Mouse (Mus musculus) ES-Bruce4 (cell line): ENCODE results near the gene Magi1. TPM values are rescaled to one million over a fixed set of nuclear protein-coding genes. Genes with fewer than 3 reads are reported as not detected.

Experiments
- H3K27ac ChIP-seq: 2 replicates; pipeline ENCODE4 v1.5.1; 2012; ENCODE audit warnings: low read length, inconsistent platforms; ENCODE audit not compliant: insufficient read depth
- H3K27me3 ChIP-seq: 2 replicates; pipeline ENCODE4 v1.6.1; 2012; ENCODE audit warnings: mild to moderate bottlenecking, low read length, inconsistent platforms; ENCODE audit not compliant: control insufficient read depth, poor library complexity, insufficient read depth, severe bottlenecking
- H3K36me3 ChIP-seq: 2 replicates; pipeline ENCODE4 v1.6.1; 2012; ENCODE audit warnings: inconsistent platforms, mild to moderate bottlenecking, low read length, moderate library complexity; ENCODE audit not compliant: control insufficient read depth, poor library complexity, insufficient read depth, severe bottlenecking
- H3K4me1 ChIP-seq: one replicate; pipeline ENCODE4 v1.8.1; 2011; ENCODE audit warnings: low read length; ENCODE audit not compliant: control insufficient read depth, insufficient read depth
- H3K4me3 ChIP-seq: 2 replicates; pipeline ENCODE4 v1.5.1; 2011; ENCODE audit warnings: low read depth, mild to moderate bottlenecking, low read length
- H3K9ac ChIP-seq: 2 replicates; pipeline ENCODE4 v1.6.1; 2012; ENCODE audit warnings: low read depth, mild to moderate bottlenecking, inconsistent platforms; ENCODE audit not compliant: poor library complexity, severe bottlenecking
- H3K9me3 ChIP-seq: replicated peaks from 2 replicates; pipeline ENCODE4 v1.6.1; 2012; ENCODE audit warnings: mild to moderate bottlenecking, low read length, inconsistent platforms; ENCODE audit not compliant: control insufficient read depth, poor library complexity, insufficient read depth, severe bottlenecking
- CTCF ChIP-seq: IDR thresholded peaks from one replicate; pipeline ENCODE4 v1.8.1; 2011; ENCODE audit warnings: low read depth, low read length
- EP300 ChIP-seq: IDR thresholded peaks from 2 replicates; pipeline ENCODE4 v1.6.1; 2011; ENCODE audit warnings: low read depth, low read length; ENCODE audit not compliant: insufficient read depth
- POLR2A ChIP-seq: IDR thresholded peaks from one replicate; pipeline ENCODE4 v1.8.1; 2011; ENCODE audit warnings: low read length; ENCODE audit not compliant: insufficient read depth
- polyA plus RNA-seq: library from polyadenylated mRNA; stranded (reverse); fragments of >200 nt; gene quantifications from 2 replicates; pipeline ENCODE4 v1.2.4, GENCODE M21; 2011; ENCODE audit warnings: low read depth; ENCODE audit not compliant: missing spikeins, insufficient read depth, insufficient read length

The Magi1 gene
- polyA plus RNA-seq, 1 experiment, result 22.4 TPM

DNA sequence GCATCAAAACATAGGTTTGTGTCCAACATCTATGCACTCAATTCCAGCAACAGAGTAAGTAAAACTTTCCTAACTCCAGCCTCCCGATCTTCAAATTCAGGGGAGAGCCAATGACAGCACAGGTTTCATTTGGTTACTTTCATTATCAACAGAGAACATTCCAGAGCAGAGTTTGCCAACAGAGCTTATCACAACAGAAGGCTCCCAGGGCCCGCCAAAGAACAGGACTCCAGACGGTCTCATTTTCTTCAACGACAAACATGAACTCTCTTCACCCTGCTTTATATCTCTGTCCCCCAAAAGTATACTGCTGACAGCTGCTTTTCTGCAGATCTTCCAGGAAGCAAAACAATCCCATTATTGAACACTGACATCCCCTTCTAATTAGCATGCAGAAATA is 481.3 kb downstream of the Magi1 start:
- Histone ChIP-seq H3K27ac (no peak overlapping the region), H3K27me3 (no peaks in the 10 kb centered on the region), H3K4me3 (no peak overlapping the region), H3K9me3 (no peaks in the 10 kb centered on the region), H3K9ac (no peak overlapping the region), H3K36me3 (no peaks in the 10 kb centered on the region), H3K4me1 (no peaks in the 10 kb centered on the region)
- no peak for TF ChIP-seq EP300
- TF ChIP-seq POLR2A, result no peak
- TF ChIP-seq CTCF, result no peak

DNA sequence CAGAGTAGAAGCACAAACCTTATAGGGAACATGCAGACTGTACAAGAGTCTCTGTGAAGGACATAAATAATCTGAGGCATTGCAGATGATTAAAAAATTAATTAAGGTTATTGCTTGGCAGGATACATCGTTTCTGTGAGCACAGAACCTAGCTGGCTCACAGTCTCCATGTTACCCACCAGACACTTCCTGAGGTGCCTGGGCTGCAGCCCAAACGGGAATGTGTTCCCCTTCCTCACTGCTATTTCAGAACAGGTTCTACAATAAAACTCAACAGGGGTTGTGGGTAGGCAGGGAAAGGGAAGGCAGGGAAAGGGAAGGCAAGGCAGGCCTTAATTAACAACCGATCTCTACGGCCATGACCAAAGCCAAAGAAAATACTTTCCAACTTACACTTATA is 483.3 kb downstream of the Magi1 start:
- H3K4me3 ChIP-seq, result no peak overlapping the region
- H3K9ac ChIP-seq, result no peak overlapping the region
- no peaks in the 10 kb centered on the region for H3K4me1 ChIP-seq
- no peaks in the 10 kb centered on the region for H3K27me3 ChIP-seq
- no peaks in the 10 kb centered on the region for H3K9me3 ChIP-seq
- no peak for TF ChIP-seq EP300
- TF ChIP-seq POLR2A, result no peak
- no peak for TF ChIP-seq CTCF
- H3K27ac ChIP-seq, result no peak overlapping the region
- no peaks in the 10 kb centered on the region for H3K36me3 ChIP-seq

DNA sequence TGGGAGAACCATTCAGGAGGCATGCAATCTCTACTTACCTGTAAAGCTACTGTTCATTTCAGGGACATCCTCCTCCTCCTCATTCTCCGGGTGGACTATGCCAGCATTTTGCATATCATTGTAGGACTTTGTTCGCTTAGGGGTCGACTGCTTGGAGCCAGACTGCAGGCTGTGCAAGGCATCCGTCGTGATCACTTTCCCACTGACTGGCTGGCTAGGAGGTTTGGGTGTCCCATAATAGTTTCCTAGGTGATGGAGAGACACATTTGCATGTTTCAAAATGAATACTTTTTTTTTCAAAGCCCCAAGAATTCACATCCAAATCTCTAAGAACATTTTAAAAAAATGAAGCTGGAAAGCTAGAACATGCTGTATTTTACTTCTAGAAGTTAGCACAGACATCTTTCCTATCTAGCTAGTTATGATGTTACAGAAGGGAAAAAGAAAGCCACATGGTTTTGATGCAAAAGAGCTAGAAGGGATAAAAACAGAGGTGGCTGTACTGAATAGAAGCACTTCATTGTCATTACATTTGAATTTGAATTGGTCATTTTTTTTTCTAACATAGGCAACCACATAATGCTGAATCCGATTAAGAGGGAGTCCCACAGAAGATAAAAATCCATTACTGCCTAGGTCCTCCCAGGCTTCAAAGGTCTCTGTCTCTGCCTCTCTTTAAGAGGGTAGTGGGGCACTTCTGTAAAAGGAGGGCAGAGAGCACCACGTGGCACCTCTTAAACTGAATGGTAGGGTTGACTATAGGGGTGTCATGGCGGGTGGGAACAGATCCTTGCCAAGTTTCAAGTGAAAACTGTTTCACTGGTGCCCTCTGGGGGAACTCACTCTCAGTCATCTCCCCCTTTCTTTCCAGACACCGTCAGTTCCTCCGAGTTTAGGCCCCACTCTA is 491.2 kb downstream of the Magi1 start:
- Histone ChIP-seq H3K27ac (no peak overlapping the region), H3K9ac (no peak overlapping the region), H3K9me3 (no peaks in the 10 kb centered on the region), H3K4me3 (no peak overlapping the region), H3K27me3 (no peaks in the 10 kb centered on the region), H3K36me3 (no peaks in the 10 kb centered on the region), H3K4me1 (no peaks in the 10 kb centered on the region)
- TF ChIP-seq EP300 (no peak), POLR2A (no peak), CTCF (no peak)

DNA sequence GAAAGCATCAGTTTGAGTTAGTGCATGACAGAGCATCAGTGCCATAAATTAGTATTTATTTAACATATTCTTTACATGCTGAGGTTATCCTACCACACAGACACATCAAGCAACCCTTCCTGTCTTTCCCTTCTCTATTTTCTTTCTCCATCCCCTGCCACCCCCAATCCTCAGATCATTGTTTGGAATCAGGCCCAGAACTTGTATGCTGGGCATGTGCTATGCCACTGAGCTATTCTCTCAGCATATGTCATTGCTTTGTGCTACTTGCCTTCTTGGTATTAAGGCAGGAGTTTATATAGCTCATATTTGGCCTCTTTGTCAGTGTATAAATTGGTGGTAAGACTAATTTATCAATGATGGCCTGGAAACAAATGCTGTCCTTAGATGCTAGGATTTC is 494.0 kb downstream of the Magi1 start:
- Histone ChIP-seq H3K27me3 (no peaks in the 10 kb centered on the region), H3K9ac (no peak overlapping the region), H3K9me3 (no peaks in the 10 kb centered on the region), H3K4me3 (no peak overlapping the region), H3K36me3 (no peaks in the 10 kb centered on the region), H3K4me1 (no peaks in the 10 kb centered on the region), H3K27ac (no peak overlapping the region)
- TF ChIP-seq EP300 (no peak), POLR2A (no peak), CTCF (no peak)

DNA sequence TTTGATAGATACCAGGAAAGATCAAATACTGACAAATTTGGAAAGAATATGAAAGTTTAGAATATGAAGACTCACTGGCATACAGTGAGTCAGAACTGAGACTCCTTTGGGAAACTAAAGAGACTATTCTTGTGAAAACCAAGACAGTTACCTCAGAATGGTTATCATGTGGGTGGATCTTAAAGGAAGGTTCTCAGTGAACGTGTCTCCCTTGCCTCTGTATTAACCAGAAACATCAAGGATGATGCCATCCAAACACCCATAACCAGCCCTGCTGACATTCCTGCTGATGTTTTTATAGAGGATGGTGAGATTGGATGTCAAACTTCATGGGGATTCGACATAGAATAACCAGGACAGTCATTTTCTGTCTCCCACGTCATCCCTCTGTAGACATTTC is 496.7 kb downstream of the Magi1 start:
- TF ChIP-seq POLR2A (no peak), EP300 (no peak), CTCF (no peak)
- no peaks in the 10 kb centered on the region for H3K9me3 ChIP-seq
- no peak overlapping the region for H3K4me3 ChIP-seq

DNA sequence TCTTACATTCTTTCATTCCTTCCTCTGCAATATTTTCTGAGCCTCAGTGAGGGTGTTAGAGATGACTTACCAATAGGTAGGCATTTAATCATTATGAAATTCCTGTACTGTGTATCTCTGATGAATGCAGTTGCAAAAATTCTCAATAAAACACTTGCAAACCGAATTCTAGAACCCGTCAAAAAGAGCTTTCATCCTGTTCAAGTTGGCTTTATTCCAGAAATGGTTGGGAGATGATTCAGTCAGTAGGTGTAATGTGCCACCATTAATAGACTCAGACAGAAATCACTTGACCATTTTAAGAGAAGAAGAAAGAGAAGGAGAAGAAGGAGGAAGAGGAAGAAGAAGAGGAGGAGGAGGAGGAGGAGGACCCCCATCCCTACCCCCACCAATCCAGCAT is 497.5 kb downstream of the Magi1 start:
- no peaks in the 10 kb centered on the region for H3K4me1 ChIP-seq
- TF ChIP-seq POLR2A, result no peak
- TF ChIP-seq EP300, result no peak
- no peak for TF ChIP-seq CTCF
- no peak overlapping the region for H3K27ac ChIP-seq
- H3K9me3 ChIP-seq, result no peaks in the 10 kb centered on the region
- H3K36me3 ChIP-seq, result no peaks in the 10 kb centered on the region
- H3K9ac ChIP-seq, result no peak overlapping the region
- no peaks in the 10 kb centered on the region for H3K27me3 ChIP-seq
- no peak overlapping the region for H3K4me3 ChIP-seq

More for the DNA sequence above, 496.7 kb downstream of the Magi1 start:
- H3K4me1 ChIP-seq, result no peaks in the 10 kb centered on the region
- H3K9ac ChIP-seq, result no peak overlapping the region
- H3K27me3 ChIP-seq, result no peaks in the 10 kb centered on the region
- H3K36me3 ChIP-seq, result no peaks in the 10 kb centered on the region
- no peak overlapping the region for H3K27ac ChIP-seq
